Mouse (Mus musculus): ENCODE data around the gene Uqcr11.

- TF ChIP-seq EP300 (optimal IDR thresholded peaks at IDR 0.05) (no peak), CTCF (IDR thresholded peaks at IDR 0.05; ENCODE audit: low read depth) (no peak)
Measured at GRCm38 (mm10) chr10:80423562-80423961, 16.9 kb upstream of the Uqcr11 start.
